Mouse (Mus musculus): ENCODE measurements around the gene Abcd2. TPM values are rescaled to one million over a fixed set of nuclear protein-coding genes. Genes with fewer than 3 reads are reported as not detected.

Gene Abcd2
- 0.17 and 1.7 TPM in 2 replicates for polyA plus RNA-seq (2012; rRNA removed)

DNA sequence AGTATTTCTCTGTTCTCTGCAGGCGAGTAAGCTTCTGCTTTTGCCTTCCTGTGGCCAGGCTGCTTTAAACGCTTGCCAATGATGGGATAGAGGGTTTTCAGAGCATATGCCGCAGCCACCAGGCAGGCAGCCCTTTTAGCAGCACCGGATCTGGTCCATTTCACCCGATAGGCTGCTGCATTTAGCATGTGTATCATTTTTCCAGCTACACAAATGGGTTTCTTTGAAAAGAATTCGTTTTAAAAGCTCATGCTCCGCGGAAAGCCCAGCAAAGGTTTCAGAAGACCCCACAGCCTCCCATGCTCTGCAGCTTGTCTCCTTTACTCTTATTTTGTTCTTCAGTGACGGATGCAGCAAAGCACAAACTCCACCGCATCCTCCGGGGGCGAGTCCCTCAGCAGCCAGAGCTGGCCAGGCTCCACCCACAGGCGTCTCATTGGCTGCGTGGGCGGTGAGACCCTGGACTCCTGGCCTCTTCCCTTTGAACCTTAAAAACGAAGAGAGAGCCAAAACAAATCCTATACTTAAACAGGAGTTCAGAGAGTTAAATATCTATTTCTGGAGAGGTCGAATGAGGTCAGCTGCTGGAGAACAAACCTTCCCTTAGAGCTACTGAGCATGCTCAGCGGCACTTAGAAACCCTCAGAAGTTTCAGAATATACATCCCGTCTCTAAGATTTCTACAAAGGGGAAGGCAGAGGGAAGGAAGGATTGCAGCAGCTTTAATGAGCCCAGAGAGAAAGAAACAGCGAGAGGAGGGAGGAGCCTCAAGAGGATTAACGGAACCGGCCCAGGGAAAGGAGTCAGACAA, at the start of gene Abcd2:
Abcd2 (minus strand) TSS at position 388 of the 811 bp plus-strand sequence.

DNA sequence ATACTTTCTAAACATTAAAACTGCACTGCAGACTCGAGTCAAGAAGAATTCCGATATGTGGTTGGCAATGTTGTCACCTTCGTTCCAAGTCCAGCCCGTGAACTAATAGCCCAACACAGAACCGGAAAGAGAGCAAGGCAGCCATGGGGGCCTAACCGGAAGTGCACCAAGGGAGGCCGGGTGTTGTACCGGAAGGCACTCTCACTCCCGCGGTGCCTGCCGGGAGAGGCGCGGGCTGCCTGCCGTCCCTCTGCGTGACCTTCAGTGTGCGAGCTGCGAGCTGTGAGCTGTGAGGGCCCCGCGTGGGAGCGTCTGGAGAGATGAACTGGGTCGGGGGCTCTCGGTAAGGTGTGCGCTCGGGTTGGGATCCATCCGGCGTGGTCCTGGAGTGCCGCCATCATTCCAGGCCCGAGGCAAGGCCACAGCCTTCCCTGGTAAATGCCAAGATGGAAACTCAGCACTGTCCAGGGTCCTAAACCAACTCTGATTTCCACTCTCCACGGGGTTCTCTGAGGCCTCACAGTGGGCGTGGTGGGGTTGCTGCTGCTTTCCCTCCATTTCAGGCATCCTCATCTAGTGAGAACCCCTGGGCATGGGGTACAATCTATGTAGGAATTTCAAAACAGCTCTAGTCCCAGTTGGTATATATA, 7.8 kb upstream of the Abcd2 start, which contains the start of gene CN725425:
CN725425 (plus strand) TSS at position 239 of the 650 bp plus-strand sequence.

Other genes starting within 250 kb of the Abcd2 start
- 7.3 and 7.7 TPM in 2 replicates for gene Kif21a, start 141.9 kb downstream of the Abcd2 start, polyA plus RNA-seq (2012; rRNA removed)
- not detected in 2 replicates for gene CN725425, start 7.7 kb upstream of the Abcd2 start, polyA plus RNA-seq (2012; rRNA removed)

All from colon, adult 2 months (tissue).